Mouse (Mus musculus) CD4-positive naive resting alpha-beta T cell, adult 57 days (primary cell): ENCODE results near the gene Lrrc8c. TPM values are rescaled to one million over a fixed set of nuclear protein-coding genes. Genes with fewer than 3 reads are reported as not detected.

Experiments used
- total RNA-seq: library from RNA; stranded (reverse); gene quantifications from one replicate; pipeline ENCODE4 v1.2.4, GENCODE M21; 2023

The Lrrc8c gene
- total RNA-seq, result 130 TPM

DNA sequence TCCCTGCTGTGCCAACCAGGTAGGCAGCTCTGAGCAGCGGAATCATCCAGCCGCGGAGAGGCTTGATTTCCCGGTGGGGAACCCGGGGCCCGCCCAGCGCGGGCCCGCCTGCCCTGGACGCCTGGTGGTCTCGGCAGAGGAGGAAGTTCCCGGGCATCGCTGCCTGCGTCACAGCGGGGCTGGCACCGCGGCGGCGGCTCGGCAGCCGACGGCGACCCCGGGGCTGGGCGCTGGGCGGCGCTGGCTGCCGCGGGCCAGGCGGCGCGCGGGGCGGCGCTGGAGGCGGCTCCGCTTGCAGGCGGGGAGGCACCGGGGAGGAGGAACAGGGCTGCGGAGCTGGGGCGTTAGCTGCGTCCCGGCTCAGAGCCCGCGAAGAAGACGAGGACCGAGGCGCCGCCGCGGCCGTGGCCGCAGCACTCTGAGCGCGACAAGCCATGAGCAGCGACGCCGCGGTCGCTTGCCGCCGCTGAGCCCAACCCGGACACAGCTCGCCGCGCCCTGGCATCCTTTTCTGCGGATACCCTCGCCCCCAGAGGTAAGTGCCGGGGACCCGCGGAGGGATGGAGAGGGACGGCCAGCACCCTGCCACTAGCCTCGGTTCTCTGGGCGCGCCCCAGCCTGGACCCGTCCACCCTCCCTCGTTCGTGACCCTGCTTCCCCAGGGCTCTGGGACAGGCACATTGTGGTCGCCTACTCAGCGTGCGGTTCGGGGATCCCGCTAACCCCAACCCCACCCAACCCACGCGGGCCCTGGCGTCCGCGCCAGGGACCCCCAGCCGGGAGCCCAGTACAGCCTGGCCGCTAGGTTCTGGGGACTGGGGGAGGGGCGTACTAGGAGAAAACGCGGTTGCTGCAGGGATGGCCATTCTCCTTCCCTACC is at the start of gene Lrrc8c:
Lrrc8c (plus strand) TSS at position 293 of the 880 bp plus-strand sequence.

Other genes starting within 250 kb of the Lrrc8c start
- not detected for gene Gm43302, start 225.7 kb upstream of the Lrrc8c start, total RNA-seq
- gene Gbp6, start 225.7 kb upstream of the Lrrc8c start, total RNA-seq, result 38.3 TPM
- 7.1 TPM for gene Lrrc8b, start 103.6 kb upstream of the Lrrc8c start, total RNA-seq
- gene Lrrc8d, start 180.6 kb downstream of the Lrrc8c start, total RNA-seq, result 38.9 TPM